Mouse (Mus musculus): ENCODE data around the gene Pgap1.

GRCm38 (mm10) chr1:54513836-54514235 is 43.6 kb downstream of the Pgap1 start:
- no peak for TF ChIP-seq POLR2A (IDR thresholded peaks at IDR 0.05; ENCODE audit: control insufficient read depth, extremely low read depth, insufficient read depth, low read length, poor library complexity)
- no peak for TF ChIP-seq CTCF (IDR thresholded peaks at IDR 0.05; ENCODE audit: borderline replicate concordance, control insufficient read depth, extremely low read depth, insufficient read depth, low read length, poor library complexity)

All from thymus, adult 2 months (tissue).